Mouse (Mus musculus): ENCODE measurements around the gene Gm11639.

- TF ChIP-seq POLR2A (IDR thresholded peaks at IDR 0.05; ENCODE audit: low read depth, low read length) (no peak), CTCF (IDR thresholded peaks at IDR 0.05; ENCODE audit: extremely low read depth, insufficient read length, insufficient replicate concordance, low read depth, low read length) (no peak)
Measured at GRCm38 (mm10) chr11:105159673-105160360, 474.3 kb downstream of the Gm11639 start.
